Mouse (Mus musculus) cerebellum, adult 11 months (tissue): ENCODE results near the gene Rap1a.

Source experiments
- DNase-seq: peaks from one replicate; pipeline ENCODE4 v3.0.0; 2022

Rap1a gene

DNA sequence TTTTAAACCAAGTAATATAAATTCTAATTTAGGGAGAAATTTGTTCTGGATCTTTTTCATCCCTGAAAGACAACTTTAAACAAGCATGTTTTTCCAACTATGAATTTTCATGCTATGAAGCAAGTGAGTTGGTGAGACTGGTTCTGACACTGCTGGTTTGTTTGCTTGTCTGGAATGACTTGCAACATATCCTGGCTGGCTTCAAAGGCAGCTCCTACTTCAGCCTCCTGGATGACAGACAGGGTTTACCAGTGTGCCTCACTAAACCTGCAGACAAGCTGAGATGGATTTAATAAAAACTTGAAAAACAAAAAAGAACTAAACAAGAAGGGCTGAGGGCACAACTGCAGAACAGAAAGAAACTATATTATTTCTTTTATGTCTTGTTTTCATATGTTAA lies 43.0 kb downstream of the Rap1a start:
- DNase-seq, result no peak

DNA sequence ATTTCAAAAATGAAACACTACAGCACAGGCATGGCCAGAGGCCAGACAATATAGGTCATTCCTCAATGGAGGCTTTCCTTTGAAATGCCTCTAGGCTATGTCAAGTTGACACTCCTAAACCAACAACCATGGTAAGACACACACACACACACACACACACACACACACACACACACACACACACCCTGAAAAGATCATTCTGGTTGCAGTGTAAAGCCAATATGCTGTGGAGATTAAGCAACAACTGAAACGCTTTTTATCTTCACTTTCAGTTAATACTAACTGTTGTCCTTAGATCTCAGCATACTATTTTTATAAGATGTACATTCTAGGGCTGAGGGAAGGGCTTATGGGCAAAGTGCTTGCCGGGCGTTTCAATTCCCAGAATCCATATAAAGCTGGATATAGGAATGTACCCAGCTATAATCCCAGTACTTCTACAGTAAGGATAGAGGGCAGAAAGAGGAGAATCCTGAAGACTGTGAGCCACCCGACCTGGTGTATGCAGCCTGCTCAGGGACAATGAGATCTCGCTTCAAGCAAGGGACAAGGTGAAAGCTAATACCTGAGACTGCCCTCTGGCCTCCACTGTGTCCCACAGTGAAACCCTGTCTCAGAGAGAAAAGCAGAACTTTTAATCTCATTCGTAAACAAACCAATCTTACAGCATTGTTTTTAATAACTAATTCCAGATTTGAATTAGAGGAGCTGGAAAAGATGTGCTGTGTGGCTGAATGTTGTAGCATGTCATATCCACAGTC lies 43.6 kb downstream of the Rap1a start:
- DNase-seq, result no peak

DNA sequence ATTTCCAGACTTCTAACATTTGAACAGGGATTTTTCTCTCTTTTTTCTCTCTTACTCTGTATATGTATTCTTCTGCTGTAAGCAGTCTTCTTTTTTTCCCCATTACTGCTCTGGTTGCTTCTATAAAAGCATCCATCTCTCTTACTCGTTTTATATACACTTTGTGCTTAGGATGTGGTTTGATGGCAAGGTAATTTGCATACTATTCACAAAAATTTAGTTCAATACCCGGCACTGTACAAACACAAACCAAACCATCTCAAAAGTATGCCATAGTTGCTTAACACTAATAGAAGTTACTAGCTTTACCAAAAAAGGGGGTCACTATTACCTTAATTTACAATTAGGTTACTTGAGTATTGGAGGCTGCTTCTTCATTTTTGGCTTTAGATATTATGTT lies 44.6 kb downstream of the Rap1a start:
- DNase-seq, result no peak

DNA sequence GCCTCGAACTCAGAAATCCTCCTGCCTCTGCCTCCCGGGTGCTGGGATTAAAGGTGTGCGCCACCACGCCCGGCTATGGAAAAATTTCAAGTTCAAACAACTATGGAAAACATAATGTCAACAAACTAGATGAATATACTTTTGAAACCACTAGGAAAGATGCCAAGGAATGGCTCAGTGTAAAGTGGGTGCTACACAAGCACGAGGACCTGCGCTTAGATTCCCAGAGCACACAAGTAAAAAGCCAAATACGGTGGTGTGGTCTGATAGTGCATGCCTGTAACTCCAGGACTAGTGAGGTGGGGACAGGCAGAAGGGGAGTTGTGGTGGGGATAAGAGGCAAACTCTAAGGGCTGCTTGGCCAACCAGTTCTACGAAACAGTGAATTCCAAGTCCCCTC lies 46.0 kb downstream of the Rap1a start:
- no peak for DNase-seq

DNA sequence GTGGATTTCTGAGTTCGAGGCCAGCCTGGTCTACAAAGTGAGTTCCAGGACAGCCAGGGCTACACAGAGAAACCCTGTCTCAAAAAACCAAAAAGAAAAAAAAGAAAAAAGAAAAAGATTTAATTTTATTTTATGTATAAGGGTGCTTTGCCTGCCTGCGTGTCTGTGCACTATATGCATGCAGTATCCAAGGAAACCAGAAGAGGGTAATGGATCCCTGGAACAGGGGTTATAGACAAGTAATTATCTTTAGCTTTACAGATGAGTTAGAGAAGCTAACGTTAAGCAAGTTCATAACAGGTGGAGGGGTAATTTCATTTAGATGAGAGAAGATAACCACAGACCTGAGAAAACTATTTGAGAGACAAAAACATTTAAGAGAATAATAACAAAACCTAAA lies 47.0 kb downstream of the Rap1a start:
- DNase-seq, result no peak

DNA sequence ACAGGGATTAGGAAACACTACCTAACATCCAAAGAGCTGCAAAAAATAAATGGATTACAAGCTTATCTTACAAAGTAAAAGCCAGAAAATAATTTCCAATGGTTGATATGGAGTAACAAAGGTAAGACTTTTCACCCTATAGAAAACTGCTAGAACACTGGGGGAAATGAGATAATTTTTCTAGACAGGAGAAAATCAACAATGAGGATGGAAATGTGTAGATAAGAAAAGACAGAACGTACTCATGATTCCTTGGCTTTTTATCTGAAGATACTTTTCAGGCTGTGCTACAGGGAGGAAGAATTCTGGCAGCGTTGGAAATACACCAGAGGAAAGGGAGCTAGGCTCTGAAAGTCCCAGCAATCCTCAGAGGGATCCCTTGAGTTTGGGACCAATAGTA lies 50.3 kb downstream of the Rap1a start:
- DNase-seq, result no peak

DNA sequence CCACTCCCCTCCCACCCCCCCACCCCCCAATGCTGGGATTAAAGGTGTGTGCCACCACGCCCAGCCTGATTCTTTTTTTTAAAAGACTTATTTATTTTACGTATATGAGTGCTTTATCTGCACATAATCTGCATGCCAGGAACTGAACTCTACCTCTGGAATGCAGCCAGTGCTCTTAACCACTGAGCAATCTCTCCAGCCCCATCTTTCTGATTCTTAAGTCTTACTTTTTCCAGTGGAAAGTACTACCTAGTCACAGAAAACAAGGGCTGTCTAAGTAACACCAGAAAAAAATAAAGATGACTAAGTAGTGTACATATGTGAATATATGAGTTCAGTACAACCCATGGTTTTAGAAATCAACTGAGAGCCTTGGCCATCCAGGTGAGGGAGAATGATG lies 54.6 kb downstream of the Rap1a start:
- DNase-seq, result no peak

DNA sequence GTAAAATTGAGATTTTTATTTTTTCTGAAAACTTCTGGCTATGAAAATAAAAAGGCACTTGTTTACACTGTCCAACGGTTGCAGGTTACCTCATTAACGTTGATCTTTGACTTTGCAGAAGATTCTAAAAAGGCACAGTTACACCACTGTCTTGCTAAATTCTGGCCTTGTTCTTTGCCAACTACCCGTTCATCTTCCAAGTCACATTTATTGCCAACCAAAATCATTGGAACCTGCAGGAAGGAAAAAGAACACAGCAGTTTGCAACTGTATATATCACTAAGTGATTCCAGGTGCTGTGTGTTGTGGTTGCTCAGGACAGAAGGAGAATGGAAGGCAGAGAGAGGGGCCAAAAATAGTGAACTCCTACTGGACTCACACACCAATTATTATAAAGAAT lies 63.5 kb downstream of the Rap1a start:
- DNase-seq, result no peak

DNA sequence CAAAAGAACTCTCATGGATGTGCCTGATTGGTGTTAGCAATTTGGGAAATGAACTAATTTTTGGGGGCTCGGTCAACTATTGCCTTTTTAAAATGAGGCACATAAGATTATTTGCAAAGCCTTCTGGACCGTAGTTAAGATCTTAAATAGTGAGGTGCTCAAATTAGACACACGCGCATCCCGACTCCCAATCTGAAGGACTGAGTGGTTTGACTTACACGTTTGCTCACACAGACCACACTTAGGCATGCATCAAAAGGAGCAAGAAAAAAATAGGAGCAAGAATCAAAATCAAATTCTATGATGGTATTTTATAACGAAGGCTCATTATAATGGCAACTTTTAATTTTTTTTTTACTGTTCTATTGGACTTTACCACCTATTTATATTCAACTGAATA lies 64.1 kb downstream of the Rap1a start:
- no peak for DNase-seq

DNA sequence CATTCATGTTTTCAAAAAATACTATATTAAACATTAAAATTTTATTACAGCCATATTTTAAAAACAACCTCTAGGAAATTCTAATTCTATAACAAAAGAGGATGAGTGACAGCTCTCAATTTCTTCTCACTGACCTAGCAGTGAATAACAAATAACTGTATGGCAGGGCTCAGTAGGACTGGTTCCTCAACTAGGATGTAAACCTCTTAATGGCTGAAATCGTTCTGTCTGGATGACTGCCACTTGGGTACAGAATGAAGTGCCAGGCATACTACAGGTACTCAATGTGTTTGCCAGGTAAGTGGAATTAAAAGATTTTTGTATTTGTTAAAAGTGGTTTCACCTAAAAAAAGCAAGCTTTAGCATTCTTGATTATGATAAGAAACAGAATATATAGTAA lies 65.0 kb downstream of the Rap1a start:
- no peak for DNase-seq

DNA sequence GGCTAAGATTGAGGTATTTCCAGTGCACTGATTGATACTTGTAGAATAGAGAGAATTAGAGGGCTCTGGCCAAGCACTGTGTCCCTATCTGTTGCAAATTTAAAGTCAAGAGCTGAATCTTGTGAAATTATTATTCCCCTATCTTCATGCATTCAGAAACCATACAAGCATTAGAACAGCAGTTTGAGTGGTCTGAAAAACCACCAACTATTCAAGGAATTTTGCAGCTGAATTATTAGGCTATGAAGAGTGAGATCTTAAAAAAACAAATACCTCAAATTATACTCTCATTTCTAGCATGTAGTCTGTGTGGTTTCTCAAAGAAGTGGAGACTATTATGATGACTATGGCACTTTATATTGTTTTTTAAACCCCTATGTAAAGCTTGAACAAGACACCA lies 65.9 kb downstream of the Rap1a start:
- DNase-seq, result no peak

DNA sequence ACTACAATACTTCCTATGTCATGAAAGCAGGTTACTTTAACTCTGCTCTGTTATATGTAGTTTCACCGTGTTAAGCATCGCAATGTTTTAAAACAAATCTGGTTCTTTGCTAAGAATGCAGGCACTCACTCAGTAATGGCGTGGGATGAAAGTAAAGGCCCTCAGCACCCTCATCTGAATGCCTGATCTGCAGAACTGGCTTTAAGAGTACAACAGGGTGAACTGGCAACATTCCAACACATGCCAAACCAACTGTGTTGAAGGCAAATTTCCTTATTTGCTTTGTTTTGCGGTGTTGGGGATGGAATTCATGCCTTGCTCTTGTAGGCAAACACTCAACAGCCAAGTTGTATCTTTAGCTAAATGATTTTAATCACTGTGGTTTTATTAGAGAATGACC lies 67.6 kb downstream of the Rap1a start:
- DNase-seq, result no peak

DNA sequence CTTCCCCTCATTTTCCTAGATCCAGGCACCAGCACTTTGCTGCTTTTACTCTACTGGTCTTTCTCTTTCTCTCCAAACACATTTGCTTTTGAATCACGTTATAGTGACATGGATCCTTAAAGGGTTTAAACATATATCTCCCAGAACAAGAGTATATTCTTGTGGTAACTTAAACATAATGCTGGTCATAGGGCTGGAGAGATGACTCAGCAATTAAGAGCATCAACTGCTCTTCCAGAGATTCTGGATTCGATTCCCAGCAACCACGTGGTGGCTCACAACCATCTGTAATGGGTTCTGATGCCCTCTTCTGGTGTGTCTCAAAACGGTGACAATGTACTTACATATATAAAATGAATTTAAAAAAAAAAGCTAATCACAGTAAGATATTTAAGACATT lies 68.8 kb downstream of the Rap1a start:
- DNase-seq, result no peak

DNA sequence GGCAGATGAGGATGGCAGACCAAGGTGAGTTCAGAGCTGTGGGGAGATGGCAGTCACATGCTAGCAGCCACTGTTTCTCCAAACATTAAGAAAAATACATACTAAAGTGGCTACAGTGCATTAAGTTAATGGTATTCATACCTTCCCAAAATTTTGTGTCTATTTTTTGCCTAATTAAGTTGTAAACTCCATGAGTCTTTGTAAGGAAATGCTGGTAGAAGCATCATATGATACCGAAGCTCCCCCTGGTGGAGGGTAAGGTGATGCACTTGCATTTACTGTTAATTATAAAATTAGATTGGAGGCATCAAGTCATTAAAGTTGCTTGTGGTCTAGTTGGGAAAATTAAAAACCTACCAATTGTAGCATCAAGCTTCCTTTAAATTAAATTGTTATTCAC lies 75.1 kb downstream of the Rap1a start:
- peak; percentile 63 for DNase-seq

DNA sequence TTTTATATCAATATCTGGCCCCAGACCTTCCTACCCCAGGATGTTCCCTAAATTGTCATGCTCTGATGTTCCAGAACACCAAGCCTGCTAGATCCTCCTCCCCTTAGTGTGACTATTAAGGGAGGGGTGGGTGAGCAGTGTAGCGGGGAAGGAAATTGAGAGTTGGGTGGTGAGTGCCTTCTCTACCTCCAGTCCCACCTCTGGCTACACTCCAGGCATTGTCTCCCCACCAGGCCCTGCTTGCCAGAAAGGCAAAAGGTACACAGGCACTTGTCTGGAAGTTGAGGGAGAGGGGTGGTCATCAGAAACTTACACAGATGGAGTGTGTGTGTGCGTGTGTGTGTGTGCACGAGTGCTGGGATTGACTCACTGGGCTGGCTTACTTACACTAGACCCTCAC lies 78.6 kb downstream of the Rap1a start:
- DNase-seq, result no peak

DNA sequence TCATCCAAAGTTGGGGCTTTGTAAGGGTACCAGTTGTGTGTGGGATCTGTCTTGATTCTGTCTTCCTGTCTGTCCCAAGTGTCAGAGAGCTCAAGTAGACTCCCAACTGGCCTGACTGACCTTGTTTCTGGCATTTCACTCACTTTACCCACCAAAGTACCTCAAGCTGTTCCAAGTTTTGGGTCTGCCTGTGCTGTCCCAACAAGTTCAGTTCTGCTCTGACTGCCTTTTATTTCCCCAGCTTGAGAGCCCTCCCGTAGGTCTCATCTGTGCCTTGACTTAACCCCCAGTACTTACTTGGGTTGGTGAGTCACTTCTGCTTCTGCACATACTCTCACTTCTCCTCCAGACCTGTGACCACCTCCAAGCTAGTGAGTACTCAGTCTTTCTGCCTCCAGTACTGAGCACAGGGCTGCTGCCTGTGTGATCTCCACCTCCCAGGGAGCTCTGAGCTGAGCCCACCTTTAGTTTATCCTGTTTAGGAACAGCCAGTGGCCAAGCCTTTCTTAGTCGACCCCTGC lies 79.4 kb downstream of the Rap1a start:
- DNase-seq, result no peak

DNA sequence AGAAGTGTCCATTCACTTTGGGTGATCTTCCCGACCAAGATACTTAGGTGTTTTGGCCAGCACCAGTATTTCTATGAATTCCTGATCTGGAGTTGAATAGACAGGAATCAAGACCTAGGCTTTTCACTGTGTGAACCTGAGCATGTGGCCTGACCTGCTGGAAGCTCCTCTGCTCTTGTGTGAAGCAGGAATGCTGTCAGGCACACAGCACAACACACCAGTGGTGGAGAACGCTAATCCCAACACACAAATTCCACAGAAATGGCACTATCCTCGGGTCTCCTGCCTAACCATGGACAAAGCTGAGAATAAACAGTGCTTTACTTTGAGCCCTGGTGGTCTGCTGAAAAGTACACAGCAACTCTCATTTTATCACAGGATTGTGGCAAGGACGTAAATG lies 80.6 kb downstream of the Rap1a start:
- no peak for DNase-seq

DNA sequence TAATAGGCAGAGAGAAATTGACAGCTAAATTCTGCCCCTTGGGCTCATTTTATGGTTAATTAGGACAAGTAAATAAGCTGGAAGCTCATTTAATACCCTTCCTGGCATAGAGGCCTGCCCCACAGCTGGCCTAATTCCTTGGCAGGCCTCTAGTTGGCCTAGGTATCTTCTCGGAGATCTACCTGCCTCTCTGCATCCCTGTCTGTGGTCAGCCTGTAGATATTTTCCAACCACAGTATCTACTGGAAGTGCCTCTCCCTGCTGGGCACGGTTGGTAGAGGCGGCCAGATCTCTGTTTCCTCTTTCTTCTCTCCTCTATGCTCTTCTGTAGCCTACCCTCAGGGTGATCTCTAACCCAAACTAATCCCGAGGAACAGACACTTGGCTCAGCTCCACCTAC lies 81.2 kb downstream of the Rap1a start:
- DNase-seq, result no peak

DNA sequence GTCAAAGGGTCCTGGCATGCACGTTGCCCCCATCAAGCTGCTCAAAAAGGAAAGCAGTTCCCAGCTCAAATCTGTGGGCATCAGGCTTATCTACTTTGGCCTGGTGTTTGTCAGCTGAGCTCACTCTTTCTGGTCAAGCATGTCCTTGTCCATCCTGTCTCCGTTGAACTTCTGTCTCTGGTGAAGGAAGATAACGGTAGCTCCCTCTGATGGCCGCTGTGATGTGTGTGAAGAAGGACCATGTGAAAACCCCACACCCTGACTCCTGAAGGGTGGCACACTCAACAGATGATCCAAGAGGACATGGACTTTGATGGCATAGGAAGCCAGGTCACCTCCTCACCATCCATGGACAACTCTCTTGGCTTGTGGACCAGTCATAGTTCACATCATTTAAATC lies 82.4 kb downstream of the Rap1a start:
- no peak for DNase-seq

DNA sequence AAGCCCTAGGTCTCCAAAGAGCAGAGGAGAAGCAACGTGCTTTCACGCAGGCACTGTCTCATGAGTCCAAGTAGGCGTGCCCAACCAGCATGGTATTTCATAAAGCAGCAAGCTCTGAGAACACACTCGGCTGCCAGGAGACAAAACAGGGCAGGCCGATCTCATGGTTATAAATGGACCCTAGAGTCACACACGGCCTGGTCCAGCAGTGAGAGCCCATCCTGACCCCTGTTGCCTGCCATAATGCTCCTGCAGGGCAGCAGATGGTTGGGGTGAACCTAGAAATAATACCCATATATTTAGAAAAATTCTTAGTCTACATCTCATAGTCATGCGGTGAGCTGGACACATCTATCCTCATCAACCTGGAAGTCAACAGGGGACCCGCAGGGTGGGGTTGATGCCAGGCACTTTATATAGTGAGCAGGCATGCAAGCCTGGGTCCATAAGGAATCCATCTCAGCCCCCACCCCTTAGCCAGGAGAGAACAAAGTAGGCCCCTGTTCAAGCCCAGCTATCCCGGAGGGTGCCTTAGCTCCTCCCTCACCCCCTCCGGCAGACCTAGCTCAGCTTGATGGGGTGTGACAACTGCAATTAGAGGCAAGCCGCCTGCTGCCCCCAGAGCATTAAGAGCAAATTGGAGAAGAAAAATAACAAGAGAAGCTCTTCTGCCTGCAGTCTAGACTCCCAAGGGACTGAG lies 83.1 kb downstream of the Rap1a start:
- peak; percentile 54 for DNase-seq

DNA sequence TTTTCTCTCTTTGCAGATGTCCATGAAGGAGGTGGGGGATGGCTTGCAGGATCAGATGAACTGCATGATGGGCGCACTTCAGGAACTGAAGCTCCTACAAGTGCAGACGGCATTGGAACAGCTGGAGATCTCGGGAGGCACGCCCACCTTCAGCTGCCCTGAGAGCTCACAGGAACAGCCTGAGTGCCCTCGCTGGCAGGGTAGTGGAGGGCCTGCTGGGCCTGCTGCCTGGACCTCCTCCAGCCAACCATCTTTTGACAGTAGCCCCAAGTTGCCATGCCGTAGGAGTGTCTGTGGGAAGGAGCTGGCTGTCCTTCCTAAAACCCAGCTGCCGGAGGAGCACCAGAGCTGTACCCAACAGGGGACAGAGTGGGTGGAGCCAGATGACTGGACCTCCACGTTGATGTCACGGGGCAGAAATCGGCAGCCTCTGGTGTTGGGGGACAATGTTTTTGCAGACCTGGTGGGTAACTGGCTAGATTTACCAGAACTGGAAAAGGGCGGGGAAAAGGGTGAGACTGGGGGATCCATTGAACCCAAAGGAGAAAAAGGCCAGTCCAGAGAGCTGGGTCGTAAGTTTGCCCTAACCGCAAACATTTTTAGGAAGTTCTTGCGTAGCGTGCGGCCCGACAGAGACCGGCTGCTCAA lies 84.7 kb downstream of the Rap1a start:
- no peak for DNase-seq

DNA sequence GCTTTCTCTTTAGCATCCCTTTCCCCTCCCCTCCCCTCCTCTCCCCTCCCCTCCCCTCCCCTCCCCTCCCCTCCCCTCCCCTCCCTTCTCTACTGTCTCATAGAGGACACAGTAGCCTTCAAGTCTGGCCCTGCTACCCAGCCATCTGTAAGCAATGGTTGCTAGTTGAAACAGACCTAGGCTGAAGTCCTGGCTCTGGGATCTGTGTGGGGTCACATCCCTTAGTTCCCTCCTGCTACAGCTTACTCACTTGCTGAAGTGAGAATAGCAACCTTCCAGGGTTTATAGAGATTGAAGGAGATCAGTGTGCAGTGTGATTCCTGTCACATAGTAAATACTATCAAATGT lies 86.3 kb downstream of the Rap1a start:
- DNase-seq, result no peak

DNA sequence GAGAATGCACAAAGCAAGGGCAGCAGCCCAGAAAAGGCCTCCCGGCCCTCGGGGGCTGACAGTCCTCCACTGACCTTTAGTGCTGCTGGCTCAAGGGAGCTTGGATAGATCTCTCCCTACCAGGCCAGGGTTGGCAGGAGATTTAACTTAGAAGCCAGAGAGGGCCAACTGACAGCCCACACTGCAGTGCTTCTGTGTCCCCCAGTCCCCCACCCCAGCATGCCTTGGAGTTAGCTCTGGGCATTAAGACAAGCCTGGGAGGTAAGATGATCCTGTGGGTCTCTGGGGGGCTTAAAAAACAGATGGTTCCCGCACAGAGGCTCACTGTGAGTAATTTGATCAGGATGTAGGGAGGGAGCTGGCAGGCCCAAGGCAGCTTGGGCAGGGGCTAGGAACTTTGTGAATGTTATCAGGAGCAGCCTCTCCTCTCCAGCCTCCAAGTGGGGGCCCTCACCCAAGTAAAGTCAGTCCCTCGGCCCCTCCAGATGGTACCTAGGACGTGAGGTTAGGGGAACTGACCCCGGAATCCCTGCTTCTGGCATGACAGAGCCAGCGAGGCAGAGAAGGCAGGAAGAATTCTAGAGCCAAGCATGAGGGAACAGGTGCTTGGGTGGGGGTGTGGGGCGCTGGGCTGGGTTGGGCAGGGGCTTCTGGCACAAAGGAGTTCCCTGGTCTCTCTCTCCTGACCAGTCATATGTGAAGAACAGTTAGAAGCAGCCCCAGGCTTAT lies 86.9 kb downstream of the Rap1a start:
- no peak for DNase-seq

DNA sequence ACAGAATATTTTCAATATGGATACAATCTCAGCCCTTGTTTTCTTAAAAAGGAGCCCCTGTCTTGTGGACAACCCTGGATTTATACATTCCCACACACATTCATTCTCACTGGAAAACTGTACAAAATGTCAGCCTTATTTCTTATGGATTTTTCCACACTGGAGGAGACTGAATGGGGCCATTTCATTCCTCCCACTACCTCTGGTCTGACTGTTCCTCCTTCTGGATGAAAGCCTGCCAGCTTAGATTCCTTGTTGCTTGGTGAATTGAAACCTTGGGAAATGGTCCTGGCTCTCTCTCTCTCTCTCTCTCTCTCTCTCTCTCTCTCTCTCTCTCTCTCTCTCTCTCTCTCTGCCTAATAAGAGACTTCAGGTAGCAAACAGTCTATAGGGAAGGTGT lies 88.3 kb downstream of the Rap1a start:
- no peak for DNase-seq
